Mouse (Mus musculus): ENCODE results near the gene Ruvbl2. TPM values are rescaled to one million over a fixed set of nuclear protein-coding genes. Genes with fewer than 3 reads are reported as not detected.
A peak's percentile ranks its signal among the peaks of the same experiment; 100 is the strongest.
"Not testable (repeated sequence)": the region's sequence is repeated elsewhere in the genome, so short reads cannot be mapped to it uniquely, and the experiment has no call there.

The Ruvbl2 gene
- total and polyA plus RNA-seq, 3 experiments: 253 to 277 (median 267) TPM

DNA sequence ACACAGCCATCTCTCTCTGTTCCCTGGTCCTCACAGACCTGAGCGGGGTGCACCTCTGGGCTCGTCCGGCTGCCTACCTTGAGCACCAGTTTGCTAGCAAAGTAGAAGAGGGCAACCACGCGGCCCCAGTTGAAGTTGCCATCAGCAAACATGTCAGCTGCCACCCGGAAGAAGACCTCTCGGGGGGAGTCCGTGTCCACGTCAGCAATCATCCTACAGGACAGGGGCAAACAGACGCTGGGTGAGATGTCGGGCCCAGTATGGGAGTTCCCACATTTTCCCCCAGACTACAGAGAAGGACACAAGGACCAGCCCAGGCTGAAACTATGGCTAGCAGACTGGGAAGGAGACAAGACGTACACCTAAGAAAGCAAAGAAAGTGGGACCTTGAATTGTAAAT, 27.2 kb upstream of the Ruvbl2 start:
- Histone ChIP-seq H3K79me2 (replicated peaks; ENCODE audit: control insufficient read depth, extremely low read depth, insufficient read depth, poor library complexity, severe bottlenecking) (peaks cover 30% of the 10 kb centered on the region), H3K4me2 (ENCODE audit: insufficient read depth, low read depth, poor library complexity, severe bottlenecking) (peak overlapping the region; percentile 78), H3K9ac (ENCODE audit: insufficient read depth, low read depth) (peak overlapping the region; percentile 81), H3K27me3 (replicated peaks) (no peaks in the 10 kb centered on the region), H3K4me3 (replicated peaks in 1 of 3; ENCODE audit: low read depth in 2 of 3, low read length in 2 of 3, poor library complexity in 1 of 3) (peak overlapping the region; percentile 73 to 81 (median 77)), H3K36me3 (replicated peaks in 1 of 2; ENCODE audit: control insufficient read depth in 1 of 2, insufficient read depth in 1 of 2, low read length in 1 of 2) (peaks cover 24 to 39% of the 10 kb centered on the region in 2 experiments), H3K9me3 (replicated peaks; ENCODE audit: low read length) (peaks cover 3% of the 10 kb centered on the region), H3K4me1 (ENCODE audit: control insufficient read depth in 1 of 2, insufficient read depth in 2 of 2) (peaks cover 16 to 39% of the 10 kb centered on the region in 2 experiments), H3K27ac (ENCODE audit: insufficient read depth, low read depth) (peak overlapping the region; percentile 40; the same call in 1 of the 2 replicates)
- dilution Hi-C loops (cut with MboI; ENCODE audit: extremely low pct_ligation_motif_present, extremely low pct_unique_long_range_greater_than_20kb, low sequenced_read_pairs): no loop called here
- TF ChIP-seq MYC (IDR thresholded peaks at IDR 0.05; ENCODE audit: low read depth, low read length) (no peak), ETS1 (conservative IDR thresholded peaks at IDR 0.05; ENCODE audit: low read depth, low read length) (no peak), UBTF (IDR thresholded peaks at IDR 0.05; ENCODE audit: low read depth, low read length) (peak; percentile 19; the same call in 1 of the 2 replicates), CHD1 (IDR thresholded peaks at IDR 0.05; ENCODE audit: low read depth, low read length) (peak; percentile 84), TCF12 (IDR thresholded peaks at IDR 0.05; ENCODE audit: low read depth, low read length) (no peak), NELFE (IDR thresholded peaks at IDR 0.05; ENCODE audit: low read depth, low read length) (peak; percentile 23; the same call in 1 of the 2 replicates), POLR2AphosphoS2 (IDR thresholded peaks at IDR 0.05; ENCODE audit: low read depth, low read length) (no peak), ZKSCAN1 (IDR thresholded peaks at IDR 0.05; ENCODE audit: borderline replicate concordance, low read depth, low read length) (no peak), NRF1 (IDR thresholded peaks at IDR 0.05; ENCODE audit: low read depth, low read length) (0 out of 2 replicates have a peak, but pooled peaks have one; percentile 6), ELF1 (IDR thresholded peaks at IDR 0.05; ENCODE audit: low read depth, low read length) (peak; percentile 78), BHLHE40 (IDR thresholded peaks at IDR 0.05; ENCODE audit: low read depth, low read length) (no peak), PAX5 (IDR thresholded peaks at IDR 0.05; ENCODE audit: low read length) (no peak), ZMIZ1 (IDR thresholded peaks at IDR 0.05; ENCODE audit: low read depth, low read length) (peak; percentile 1; the same call in 1 of the 2 replicates), MAZ (IDR thresholded peaks at IDR 0.05; ENCODE audit: low read depth, low read length) (no peak), HCFC1 (IDR thresholded peaks at IDR 0.05; ENCODE audit: low read depth, low read length) (peak; percentile 56), USF1 (IDR thresholded peaks at IDR 0.05; ENCODE audit: low read depth, low read length) (no peak), ZNF384 (IDR thresholded peaks at IDR 0.05; ENCODE audit: low read depth, low read length) (no peak), JUND (conservative IDR thresholded peaks at IDR 0.05; ENCODE audit: low read depth, low read length) (no peak)
- no peak for DNase-seq (ENCODE audit: extremely low read depth)
- in situ Hi-C loops (cut with MboI; ENCODE audit: low pct_ligation_motif_present, low pct_unique_long_range_greater_than_20kb, low sequenced_read_pairs): loop anchor here (5.0 to 10.0 kb wide), 2 partner anchors 97 to 220 kb away; partner anchors contain the start of gene Ntn5

DNA sequence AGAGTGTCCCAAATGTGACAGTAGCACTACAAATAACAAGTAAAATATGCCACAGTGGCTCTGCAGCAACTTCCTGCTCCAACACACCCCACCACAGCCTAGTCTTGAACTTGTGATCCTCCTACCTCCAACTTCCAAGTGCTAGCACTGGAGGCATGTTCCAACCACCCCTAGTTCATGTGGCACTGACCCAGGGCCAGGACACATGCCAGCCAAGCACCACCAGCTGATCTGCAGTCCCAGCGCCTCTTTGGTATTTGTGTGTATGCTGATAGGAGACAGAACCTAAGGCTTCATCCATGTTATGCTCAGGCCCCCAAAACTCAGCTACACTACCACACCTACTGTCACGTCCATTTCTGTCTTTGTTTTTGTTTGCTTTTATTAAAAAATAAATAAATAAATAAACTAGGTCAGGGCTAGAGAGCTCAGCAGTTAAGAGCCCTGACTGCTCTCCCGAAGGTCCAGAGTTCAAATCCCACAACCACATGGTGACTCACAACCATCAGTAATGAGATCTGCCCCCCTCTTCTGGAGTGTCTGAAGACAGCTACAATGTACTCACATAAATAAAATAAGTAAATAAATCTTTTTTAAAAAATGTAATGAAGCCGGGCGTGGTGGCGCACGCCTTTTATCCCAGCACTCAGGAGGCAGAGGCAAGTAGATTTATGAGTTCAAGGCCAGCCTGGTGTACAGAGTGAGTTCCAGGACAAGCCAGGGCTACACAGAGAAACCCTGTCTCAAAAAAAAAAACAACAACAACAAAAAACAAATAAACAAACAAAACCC, 26.3 kb upstream of the Ruvbl2 start:
- no peak for DNase-seq (ENCODE audit: extremely low read depth)
- dilution Hi-C loops (cut with MboI; ENCODE audit: extremely low pct_ligation_motif_present, extremely low pct_unique_long_range_greater_than_20kb, low sequenced_read_pairs): no loop called here
- in situ Hi-C loops (cut with MboI; ENCODE audit: low pct_ligation_motif_present, low pct_unique_long_range_greater_than_20kb, low sequenced_read_pairs): loop anchor here (10.0 kb wide), 1 partner anchor 221 kb away; the partner anchor contains the start of gene Ntn5
- no peaks in the 10 kb centered on the region for H3K27me3 ChIP-seq (replicated peaks)
- peak overlapping the region in 2 of 3 experiments; percentile 77 to 81 for H3K4me3 ChIP-seq (replicated peaks in 1 of 3; ENCODE audit: low read depth in 2 of 3, low read length in 2 of 3, poor library complexity in 1 of 3)
- peaks cover 32% of the 10 kb centered on the region for H3K79me2 ChIP-seq (replicated peaks; ENCODE audit: control insufficient read depth, extremely low read depth, insufficient read depth, poor library complexity, severe bottlenecking)
- peak overlapping the region; percentile 81 for H3K9ac ChIP-seq (ENCODE audit: insufficient read depth, low read depth)
- peak overlapping the region; percentile 78 for H3K4me2 ChIP-seq (ENCODE audit: insufficient read depth, low read depth, poor library complexity, severe bottlenecking)
- TF ChIP-seq NRF1 (IDR thresholded peaks at IDR 0.05; ENCODE audit: low read depth, low read length) (no peak), GABPA (IDR thresholded peaks at IDR 0.05; ENCODE audit: insufficient replicate concordance, low read depth, low read length) (no peak), MXI1 (IDR thresholded peaks at IDR 0.05; ENCODE audit: low read depth, low read length) (no peak), TCF12 (IDR thresholded peaks at IDR 0.05; ENCODE audit: low read depth, low read length) (no peak), ZNF384 (IDR thresholded peaks at IDR 0.05; ENCODE audit: low read depth, low read length) (no peak), ZMIZ1 (IDR thresholded peaks at IDR 0.05; ENCODE audit: low read depth, low read length) (no peak), POLR2AphosphoS2 (IDR thresholded peaks at IDR 0.05; ENCODE audit: low read depth, low read length) (no peak), PAX5 (IDR thresholded peaks at IDR 0.05; ENCODE audit: low read length) (no peak), IRF4 (IDR thresholded peaks at IDR 0.05; ENCODE audit: low read depth, low read length) (no peak), ETS1 (conservative IDR thresholded peaks at IDR 0.05; ENCODE audit: low read depth, low read length) (no peak), KAT2A (IDR thresholded peaks at IDR 0.05; ENCODE audit: insufficient replicate concordance, low read length) (no peak), MAZ (IDR thresholded peaks at IDR 0.05; ENCODE audit: low read depth, low read length) (no peak)
- peaks cover 2% of the 10 kb centered on the region for H3K9me3 ChIP-seq (replicated peaks; ENCODE audit: low read length)
- no peak overlapping the region for H3K27ac ChIP-seq (ENCODE audit: insufficient read depth, low read depth)
- H3K36me3 ChIP-seq (replicated peaks in 1 of 2; ENCODE audit: control insufficient read depth in 1 of 2, insufficient read depth in 1 of 2, low read length in 1 of 2): peaks cover 24 to 39% of the 10 kb centered on the region in 2 experiments
- H3K4me1 ChIP-seq (ENCODE audit: control insufficient read depth in 1 of 2, insufficient read depth in 2 of 2): peaks cover 16 to 41% of the 10 kb centered on the region in 2 experiments

DNA sequence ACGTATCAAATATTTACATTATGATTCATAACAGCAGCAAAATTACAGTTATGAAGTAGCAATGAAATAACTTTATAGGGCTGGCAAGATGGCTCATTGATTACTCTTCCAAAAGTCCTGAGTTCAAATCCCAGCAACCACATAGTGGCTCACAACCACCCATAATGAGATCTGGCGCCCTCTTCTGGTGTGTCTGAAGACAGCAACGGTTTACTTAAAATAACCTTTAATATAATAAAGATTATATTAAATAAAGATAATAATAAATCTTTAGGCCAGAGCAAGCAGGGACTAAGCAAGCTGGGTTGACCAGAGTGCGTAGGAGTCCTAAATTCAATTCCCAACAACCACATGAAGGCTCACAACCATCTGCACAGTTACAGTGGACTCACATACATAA, 25.0 kb upstream of the Ruvbl2 start:
- Histone ChIP-seq H3K36me3 (replicated peaks in 1 of 2; ENCODE audit: control insufficient read depth in 1 of 2, insufficient read depth in 1 of 2, low read length in 1 of 2) (peaks cover 33 to 49% of the 10 kb centered on the region in 2 experiments), H3K4me1 (ENCODE audit: control insufficient read depth in 1 of 2, insufficient read depth in 2 of 2) (peaks cover 16 to 41% of the 10 kb centered on the region in 2 experiments), H3K79me2 (replicated peaks; ENCODE audit: control insufficient read depth, extremely low read depth, insufficient read depth, poor library complexity, severe bottlenecking) (peaks cover 43% of the 10 kb centered on the region)
- H3K9me3 ChIP-seq (replicated peaks; ENCODE audit: low read length); H3K27ac ChIP-seq (ENCODE audit: insufficient read depth, low read depth); H3K4me3 ChIP-seq (replicated peaks in 1 of 3; ENCODE audit: low read depth in 2 of 3, low read length in 2 of 3, poor library complexity in 1 of 3); H3K27me3 ChIP-seq (replicated peaks); dilution Hi-C loops (cut with MboI; ENCODE audit: extremely low pct_ligation_motif_present, extremely low pct_unique_long_range_greater_than_20kb, low sequenced_read_pairs); DNase-seq (ENCODE audit: extremely low read depth); H3K9ac ChIP-seq (ENCODE audit: insufficient read depth, low read depth); H3K4me2 ChIP-seq (ENCODE audit: insufficient read depth, low read depth, poor library complexity, severe bottlenecking): not testable (repeated sequence)
- in situ Hi-C loops (cut with MboI; ENCODE audit: low pct_ligation_motif_present, low pct_unique_long_range_greater_than_20kb, low sequenced_read_pairs): loop anchor here (10.0 kb wide), 1 partner anchor 222 kb away; the partner anchor contains the start of gene Ntn5

Data from CH12.LX (cell line).